Comparison of ENCODE assay signal across 9 mouse cellular contexts in the genomic region with DNA sequence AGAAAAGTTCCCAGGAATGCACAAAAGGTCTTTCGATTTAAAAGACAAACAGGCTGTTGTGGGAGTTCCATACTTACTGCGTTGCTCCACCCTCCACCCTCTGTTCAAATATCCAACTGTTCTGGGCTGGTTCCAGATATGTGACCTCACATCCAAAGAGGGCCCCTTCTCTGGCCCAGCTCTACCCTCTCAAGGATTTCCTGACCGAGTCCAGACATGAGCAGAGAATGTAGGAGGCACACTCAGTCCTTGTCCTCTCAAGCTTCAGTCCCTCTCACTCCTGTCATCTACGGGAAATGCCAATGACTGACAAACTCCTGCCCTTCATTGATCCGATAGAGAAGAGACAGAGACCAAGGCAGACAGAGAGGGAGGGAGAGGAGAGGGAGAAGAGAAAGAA. TPM values are rescaled to one million over a fixed set of nuclear protein-coding genes. Genes with fewer than 3 reads are reported as not detected.
DNase-seq lines count a peak whose midpoint lies in the region; ATAC-seq lines count a peak whose summit lies in the region.
"Had no signal": no experiment of that assay in that cellular context is flagged by ENCODE, and none has a peak within 500 bp of the region (broad histone marks: within the 10 kb centered on the region; RNA-seq: fewer than 3 reads in every experiment).

No protein-coding gene starts in this region.

- H3K4me1 ChIP-seq in intestine, embryonic 15.5 days (replicated peaks), result peaks cover 21% of the 10 kb centered on the region
- peaks cover 11% of the 10 kb centered on the region for H3K4me1 ChIP-seq in liver, embryonic 15.5 days (replicated peaks)
- H3K4me1 ChIP-seq in hindbrain, embryonic 12.5 days, result peaks cover 13% of the 10 kb centered on the region

- peak overlapping the region; percentile 50 for H3K4me2 ChIP-seq in intestine, embryonic 15.5 days (replicated peaks)
- H3K4me2 ChIP-seq in liver, embryonic 15.5 days, result peak overlapping the region; percentile 34
- no peak overlapping the region for H3K4me2 ChIP-seq in hindbrain, embryonic 12.5 days (replicated peaks)
- H3K4me2 ChIP-seq: midbrain, embryonic 13.5 days had no signal

- H3K9ac ChIP-seq in intestine, embryonic 15.5 days, result peak overlapping the region; percentile 5; the same call in 1 of the 2 replicates
- H3K9ac ChIP-seq in liver, embryonic 15.5 days, result no peak overlapping the region
- H3K9ac ChIP-seq in hindbrain, embryonic 12.5 days, result no peak overlapping the region
- H3K9ac ChIP-seq: midbrain, embryonic 13.5 days had no signal

- DNase-seq in 3T3-L1 (ENCODE audit: low read depth, low spot score), result peak; percentile 49
- peak; percentile 55 to 71 for DNase-seq in adrenal gland, postnatal 36 days
- DNase-seq in frontal cortex, adult 2 months (ENCODE audit: extremely low spot score in 1 of 2, low spot score in 1 of 2), result no peak
- no peak for DNase-seq in right cerebral cortex, adult 2 months (ENCODE audit: low spot score in 2 of 2)
- DNase-seq in cerebellum, adult 11 months, result no peak

- H3K4me3 ChIP-seq in intestine, embryonic 15.5 days (replicated peaks), result peak overlapping the region; percentile 10
- H3K4me3 ChIP-seq in liver, embryonic 15.5 days (replicated peaks), result peak overlapping the region; percentile 15; the same call in 1 of the 2 replicates
- no peak overlapping the region for H3K4me3 ChIP-seq in hindbrain, embryonic 12.5 days
- H3K4me3 ChIP-seq: midbrain, embryonic 13.5 days had no signal

- no peaks in the 10 kb centered on the region for H3K27me3 ChIP-seq in intestine, embryonic 15.5 days (replicated peaks)
- H3K27me3 ChIP-seq in liver, embryonic 15.5 days, result peaks cover 23% of the 10 kb centered on the region
- H3K27me3 ChIP-seq in hindbrain, embryonic 12.5 days, result no peaks in the 10 kb centered on the region
- H3K27me3 ChIP-seq: midbrain, embryonic 13.5 days had no signal

- H3K9me3 ChIP-seq in intestine, embryonic 15.5 days, result no peaks in the 10 kb centered on the region
- H3K9me3 ChIP-seq in liver, embryonic 15.5 days (replicated peaks), result no peaks in the 10 kb centered on the region
- H3K9me3 ChIP-seq in hindbrain, embryonic 12.5 days (replicated peaks), result no peaks in the 10 kb centered on the region
- H3K9me3 ChIP-seq: midbrain, embryonic 13.5 days had no signal

- 15% methylated on average over 5 of the region's 5 CpGs for WGBS in intestine, embryonic 15.5 days
- WGBS in liver, embryonic 15.5 days (ENCODE audit: insufficient replicate concordance), result 29% methylated on average over 5 of the region's 5 CpGs
- 55% methylated on average over 5 of the region's 5 CpGs for WGBS in hindbrain, embryonic 12.5 days

- H3K27ac ChIP-seq in intestine, embryonic 15.5 days, result peak overlapping the region; percentile 83
- peak overlapping the region; percentile 72 for H3K27ac ChIP-seq in liver, embryonic 15.5 days (replicated peaks)
- H3K27ac ChIP-seq in hindbrain, embryonic 12.5 days, result no peak overlapping the region
- H3K27ac ChIP-seq: midbrain, embryonic 13.5 days had no signal

- H3K36me3 ChIP-seq in intestine, embryonic 15.5 days, result no peaks in the 10 kb centered on the region
- H3K36me3 ChIP-seq in liver, embryonic 15.5 days (replicated peaks), result no peaks in the 10 kb centered on the region
- H3K36me3 ChIP-seq in hindbrain, embryonic 12.5 days, result no peaks in the 10 kb centered on the region
- H3K36me3 ChIP-seq: midbrain, embryonic 13.5 days had no signal

- ATAC-seq in intestine, embryonic 15.5 days, result peak; percentile 42
- ATAC-seq in liver, embryonic 15.5 days (ENCODE audit: insufficient read depth), result no peak
- no peak for ATAC-seq in hindbrain, embryonic 12.5 days (ENCODE audit: low FRiP score)
- ATAC-seq: midbrain, embryonic 13.5 days had no signal

RNA-seq across cellular contexts. Expression of gene Mlf2, which starts 5.2 kb away (rescaled TPM):
- 100 to 1,000 TPM; 284 to 296 TPM for total RNA-seq in adrenal gland, postnatal 36 days (2021)
- polyA plus RNA-seq in intestine, embryonic 15.5 days (2015; fragmentation: Nextera tagmentation; extraction: Ambion mirVana), result 336 and 340 TPM in 2 replicates
- 119 and 127 TPM in 2 replicates for polyA plus RNA-seq in liver, embryonic 15.5 days (2015; fragmentation: Nextera tagmentation; extraction: Ambion mirVana)
- 689 and 754 TPM in 2 replicates for polyA plus RNA-seq in frontal cortex, adult 2 months (2012; rRNA removed)
- 462 and 488 TPM in 2 replicates for polyA plus RNA-seq in hindbrain, embryonic 12.5 days (2016; fragmentation: Nextera tagmentation; extraction: Ambion mirVana)

RNA-seq across cellular contexts. Expression of gene Ptms, which starts 6.0 kb away (rescaled TPM):
- 100 to 1,000 TPM; 753 to 830 TPM for total RNA-seq in adrenal gland, postnatal 36 days (2021)
- 241 and 282 TPM in 2 replicates for polyA plus RNA-seq in intestine, embryonic 15.5 days (2015; fragmentation: Nextera tagmentation; extraction: Ambion mirVana)
- polyA plus RNA-seq in liver, embryonic 15.5 days (2015; fragmentation: Nextera tagmentation; extraction: Ambion mirVana), result 56.2 and 62.7 TPM in 2 replicates
- 1,541 and 1,645 TPM in 2 replicates for polyA plus RNA-seq in frontal cortex, adult 2 months (2012; rRNA removed)
- polyA plus RNA-seq in hindbrain, embryonic 12.5 days (2016; fragmentation: Nextera tagmentation; extraction: Ambion mirVana), result 637 and 707 TPM in 2 replicates

RNA-seq across cellular contexts. Expression of gene Lag3, which starts 14.4 kb away (rescaled TPM):
- 1 to 10 TPM; 1.0 to 1.3 TPM for total RNA-seq in adrenal gland, postnatal 36 days (2021)
- polyA plus RNA-seq in intestine, embryonic 15.5 days (2015; fragmentation: Nextera tagmentation; extraction: Ambion mirVana), result 2.2 and 2.9 TPM in 2 replicates
- polyA plus RNA-seq in liver, embryonic 15.5 days (2015; fragmentation: Nextera tagmentation; extraction: Ambion mirVana), result 0.13 and 0.18 TPM in 2 replicates
- polyA plus RNA-seq in frontal cortex, adult 2 months (2012; rRNA removed), result 5.9 and 6.0 TPM in 2 replicates
- 1.9 and 2.1 TPM in 2 replicates for polyA plus RNA-seq in hindbrain, embryonic 12.5 days (2016; fragmentation: Nextera tagmentation; extraction: Ambion mirVana)

RNA-seq across cellular contexts. Expression of gene Cd4, which starts 37.9 kb away (rescaled TPM):
- under 1 TPM; 0.30 to 0.50 TPM for total RNA-seq in adrenal gland, postnatal 36 days (2021)
- 0.40 and 0.48 TPM in 2 replicates for polyA plus RNA-seq in intestine, embryonic 15.5 days (2015; fragmentation: Nextera tagmentation; extraction: Ambion mirVana)
- 0.07 and 0.20 TPM in 2 replicates for polyA plus RNA-seq in liver, embryonic 15.5 days (2015; fragmentation: Nextera tagmentation; extraction: Ambion mirVana)
- 0.64 and 1.3 TPM in 2 replicates for polyA plus RNA-seq in frontal cortex, adult 2 months (2012; rRNA removed)
- polyA plus RNA-seq in hindbrain, embryonic 12.5 days (2016; fragmentation: Nextera tagmentation; extraction: Ambion mirVana), result 0.06 TPM in 1 of 2 replicates, not detected in the other

RNA-seq across cellular contexts. Expression of gene Cops7a, which starts 39.4 kb away (rescaled TPM):
- total RNA-seq in adrenal gland, postnatal 36 days (2021), result 100 to 1,000 TPM; 121 to 176 TPM
- polyA plus RNA-seq in intestine, embryonic 15.5 days (2015; fragmentation: Nextera tagmentation; extraction: Ambion mirVana), result 159 and 170 TPM in 2 replicates
- 52.4 and 55.1 TPM in 2 replicates for polyA plus RNA-seq in liver, embryonic 15.5 days (2015; fragmentation: Nextera tagmentation; extraction: Ambion mirVana)
- 261 and 265 TPM in 2 replicates for polyA plus RNA-seq in frontal cortex, adult 2 months (2012; rRNA removed)
- polyA plus RNA-seq in hindbrain, embryonic 12.5 days (2016; fragmentation: Nextera tagmentation; extraction: Ambion mirVana), result 99.5 and 101 TPM in 2 replicates

Comparison
In these comparisons a context has a peak if more than half of its experiments do, and no peak if none do; other contexts are left out.
1. DNase-seq: peak in 3T3-L1 (single experiment) and adrenal gland, postnatal 36 days (2 of 2); none in frontal cortex, adult 2 months (0 of 2), right cerebral cortex, adult 2 months (0 of 2) and cerebellum, adult 11 months (single experiment).